Mouse (Mus musculus): ENCODE data around the gene Pde4d.

Gene Pde4d

DNA sequence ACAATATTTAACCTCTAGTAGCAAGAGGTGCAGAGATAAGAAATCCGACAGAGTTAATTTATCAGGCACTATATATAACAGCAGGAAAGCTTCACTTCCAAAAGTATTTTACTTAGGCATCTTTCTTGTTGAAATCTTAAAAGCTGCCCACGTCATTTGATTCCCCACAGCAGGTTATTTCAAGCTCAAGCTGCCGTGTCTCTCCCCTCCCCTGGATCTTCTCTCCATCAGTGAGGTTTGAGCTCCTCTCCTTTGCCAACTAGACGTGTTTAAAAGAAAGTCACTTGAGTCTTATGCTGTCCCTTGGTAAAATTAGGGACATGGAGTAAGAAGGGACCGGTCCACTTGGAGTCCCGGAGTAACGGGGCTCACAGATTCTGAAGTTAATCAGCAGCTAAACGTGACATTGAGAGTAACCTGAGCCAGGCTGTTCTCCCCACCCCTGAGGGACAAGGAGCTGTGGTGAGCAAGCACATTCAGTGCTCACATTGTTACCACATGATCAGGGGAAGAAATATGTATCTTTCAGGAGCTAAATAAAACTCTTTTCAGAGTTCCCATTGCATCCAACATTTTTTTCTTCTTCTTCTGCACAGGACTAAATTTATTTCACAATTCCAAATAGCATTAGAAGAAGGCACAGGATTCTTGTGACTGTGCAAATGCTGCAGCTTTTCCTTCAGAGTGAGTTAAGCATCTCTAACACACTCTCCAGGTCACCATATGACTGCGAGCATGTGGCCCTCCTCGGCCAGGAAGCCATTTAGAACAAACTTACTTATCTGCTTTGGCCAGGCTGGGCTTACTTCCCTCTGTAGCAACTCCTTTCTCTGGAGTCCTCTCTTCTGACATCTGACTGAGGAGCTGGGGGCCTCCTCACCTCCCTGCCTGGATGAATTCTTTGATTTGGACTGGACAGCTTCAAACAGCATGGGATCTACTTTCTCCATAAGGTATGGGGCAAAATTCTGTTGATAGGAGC lies at the start of gene Pde4d:
Gene Pde4d, plus strand, starts transcription at position 833 of the 982 bp plus-strand sequence.
- DNase-seq (ENCODE audit: low read depth, low spot score), result no peak

DNA sequence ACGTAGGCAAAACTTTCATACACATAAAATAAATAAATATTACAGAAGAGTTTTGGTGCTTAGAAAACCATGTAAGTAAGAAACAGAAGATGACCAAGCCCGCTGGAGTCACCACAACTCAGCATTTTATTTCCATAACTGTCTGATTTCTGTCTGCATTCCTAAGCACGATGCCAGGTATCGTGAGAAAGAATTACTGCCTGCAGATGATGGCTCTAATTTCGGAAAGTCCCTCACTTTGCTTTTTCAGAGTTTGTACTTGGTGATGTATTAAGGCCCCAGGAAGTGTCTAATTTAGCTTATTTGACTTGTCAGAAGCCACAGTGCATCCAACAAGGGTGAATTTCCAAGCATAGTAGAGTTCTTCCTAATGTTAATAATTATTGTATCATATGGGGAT lies 46.6 kb upstream of the Pde4d start:
- DNase-seq (ENCODE audit: low read depth, low spot score), result no peak

DNA sequence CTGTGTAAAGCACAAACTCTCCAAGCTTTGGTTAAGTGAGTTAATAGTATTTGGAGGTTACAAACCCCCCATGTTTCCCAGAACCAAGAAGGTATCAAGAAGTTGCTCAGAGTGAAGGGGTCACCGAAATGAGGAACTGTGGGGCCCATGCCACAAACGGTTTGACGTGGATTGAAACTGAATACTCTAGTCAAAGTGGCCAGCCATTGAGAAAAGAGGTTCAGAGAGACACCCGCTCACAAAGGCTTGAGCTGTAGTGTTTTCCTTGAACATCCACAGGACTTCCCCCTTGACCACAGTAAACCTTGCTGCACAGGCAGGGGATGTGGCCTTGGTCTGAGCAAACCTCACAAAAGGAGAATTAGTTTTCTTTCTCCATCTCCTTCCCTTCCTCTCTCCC lies 45.4 kb upstream of the Pde4d start:
- DNase-seq (ENCODE audit: low read depth, low spot score), result no peak

DNA sequence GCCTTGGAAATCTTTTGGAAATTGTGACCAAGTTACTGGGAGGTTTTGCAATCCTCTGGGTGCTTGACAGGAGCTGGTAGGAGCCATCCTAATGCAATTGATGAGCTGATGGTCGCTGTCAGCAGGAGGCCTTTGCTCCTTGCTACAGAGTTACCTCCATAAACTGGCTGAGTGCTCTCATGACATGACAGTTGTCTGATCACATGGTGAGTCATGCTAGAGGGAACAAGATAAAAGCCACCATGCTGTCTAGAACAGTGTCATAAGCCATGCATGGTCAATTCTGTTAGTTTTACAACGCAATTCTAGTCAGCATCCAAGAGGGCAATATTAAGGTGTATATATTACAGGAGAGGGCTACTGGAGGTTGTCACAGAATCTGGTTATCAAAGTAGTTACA lies 34.3 kb upstream of the Pde4d start:
- DNase-seq (ENCODE audit: low read depth, low spot score), result no peak

- no peak for DNase-seq (ENCODE audit: low read depth, low spot score)
Measured at GRCm38 (mm10) chr13:108418741-108419507, 30.8 kb upstream of the Pde4d start.

DNA sequence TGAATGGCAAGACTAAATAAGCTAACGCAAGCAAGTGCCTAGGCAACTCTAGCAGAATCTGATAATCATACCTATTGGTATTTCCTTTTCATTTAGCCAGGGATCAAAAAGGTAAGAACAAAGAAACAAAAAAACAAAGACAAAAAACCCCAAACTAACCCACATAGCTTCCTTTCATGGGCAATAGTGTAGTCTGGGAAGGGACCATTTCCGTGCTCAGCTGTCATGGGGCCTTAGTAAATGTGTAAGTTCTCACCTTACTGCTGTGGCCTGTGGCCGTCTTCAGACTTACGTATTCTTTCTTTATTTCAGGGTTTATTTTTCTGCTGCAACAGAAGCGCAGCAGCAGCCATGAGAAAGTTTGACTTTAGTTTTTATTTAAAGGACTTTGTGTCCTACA lies 23.4 kb upstream of the Pde4d start:
- peak; percentile 24 for DNase-seq (ENCODE audit: low read depth, low spot score)

DNA sequence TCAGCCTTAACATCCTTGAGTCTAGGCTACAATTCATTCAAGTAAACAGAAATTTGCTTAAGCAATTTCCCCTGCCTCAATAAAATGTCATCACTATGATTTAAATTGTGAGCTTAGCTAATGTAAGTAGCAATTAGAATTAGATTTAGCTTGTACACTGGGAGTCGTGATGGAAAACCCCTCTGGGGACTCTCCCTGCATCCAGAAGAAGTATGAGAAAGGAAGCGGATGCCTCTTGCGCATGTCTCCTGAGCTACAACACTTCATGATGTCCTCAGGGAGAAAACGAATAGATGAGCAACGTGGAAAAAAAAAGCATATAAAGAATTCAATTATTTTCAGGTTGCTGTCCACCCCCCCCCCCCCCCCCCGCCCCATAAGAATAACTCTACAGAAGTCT lies 20.9 kb upstream of the Pde4d start:
- DNase-seq (ENCODE audit: low read depth, low spot score), result no peak

- DNase-seq (ENCODE audit: low read depth, low spot score), result no peak
Measured at GRCm38 (mm10) chr13:108429623-108430022, 20.1 kb upstream of the Pde4d start.

GRCm38 (mm10) chr13:108431776-108432175 lies 18.0 kb upstream of the Pde4d start:
- DNase-seq (ENCODE audit: low read depth, low spot score), result no peak

GRCm38 (mm10) chr13:108435687-108436086 lies 14.1 kb upstream of the Pde4d start:
- DNase-seq (ENCODE audit: low read depth, low spot score), result no peak

DNA sequence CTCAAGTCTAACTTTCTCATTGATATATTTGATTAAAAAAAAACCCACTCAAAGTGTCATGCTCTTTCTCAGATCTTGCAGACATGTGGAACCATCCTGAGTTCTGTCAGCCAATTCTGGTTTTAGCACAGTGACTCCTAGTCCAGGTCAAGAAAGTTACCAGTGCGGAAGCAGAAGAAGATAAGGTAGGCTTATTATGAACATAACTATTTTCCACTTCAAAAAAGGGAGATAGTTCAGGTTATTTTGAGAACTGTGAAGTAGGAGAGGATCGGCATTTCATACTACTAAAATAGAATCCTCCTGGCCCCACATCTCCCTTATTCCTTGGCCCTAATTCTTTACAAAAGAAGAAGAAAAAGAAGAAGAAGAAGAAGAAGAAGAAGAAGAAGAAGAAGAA lies 12.3 kb upstream of the Pde4d start:
- no peak for DNase-seq (ENCODE audit: low read depth, low spot score)

GRCm38 (mm10) chr13:108439012-108439411 lies 10.7 kb upstream of the Pde4d start:
- DNase-seq (ENCODE audit: low read depth, low spot score), result no peak

- no peak for DNase-seq (ENCODE audit: low read depth, low spot score)
Measured at GRCm38 (mm10) chr13:108448348-108448931, 1.3 kb upstream of the Pde4d start.

GRCm38 (mm10) chr13:108451122-108451521 lies 1.4 kb downstream of the Pde4d start:
- no peak for DNase-seq (ENCODE audit: low read depth, low spot score)

GRCm38 (mm10) chr13:108453064-108453919 lies 3.5 kb downstream of the Pde4d start:
- no peak for DNase-seq (ENCODE audit: low read depth, low spot score)

GRCm38 (mm10) chr13:108462518-108462917 lies 12.8 kb downstream of the Pde4d start:
- DNase-seq (ENCODE audit: low read depth, low spot score), result no peak

DNA sequence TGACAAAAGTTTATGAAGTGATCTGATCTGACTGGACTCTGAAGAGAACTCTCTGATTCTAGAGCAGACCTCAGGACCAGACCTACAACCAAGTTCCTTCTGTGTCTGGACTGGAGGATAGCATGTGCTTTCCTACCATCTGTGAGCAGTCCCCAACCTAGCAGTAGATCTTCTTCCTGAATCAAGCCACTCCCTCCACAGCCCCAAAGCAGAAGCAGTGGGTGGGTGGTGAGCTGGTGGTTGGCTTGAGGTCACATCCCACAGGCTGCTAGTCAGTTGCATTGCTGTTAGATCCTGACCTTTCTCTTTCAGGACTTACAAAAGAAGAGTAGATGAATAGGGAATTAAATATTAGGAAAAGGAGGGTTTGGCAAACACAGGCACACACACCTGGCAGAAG lies 16.0 kb downstream of the Pde4d start:
- no peak for DNase-seq (ENCODE audit: low read depth, low spot score)

DNA sequence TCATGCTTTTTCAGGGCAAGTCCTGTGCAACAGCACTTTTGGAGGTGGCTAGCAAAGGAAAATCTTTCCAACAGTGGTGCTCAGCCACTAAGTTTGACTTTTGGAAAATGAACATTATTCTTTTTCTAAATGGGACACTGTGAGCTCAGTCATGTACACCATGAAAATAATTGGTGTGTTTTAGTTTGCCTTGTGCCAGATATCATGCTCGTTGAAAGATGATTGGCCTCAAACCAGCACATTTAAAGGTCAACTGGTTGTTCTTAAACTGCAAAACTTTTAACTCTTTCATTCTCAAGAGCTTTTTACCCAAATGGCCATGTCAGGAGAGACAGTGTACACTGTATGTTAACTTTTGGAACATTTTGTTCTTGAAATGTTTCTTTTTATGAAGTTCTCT lies 17.3 kb downstream of the Pde4d start:
- no peak for DNase-seq (ENCODE audit: low read depth, low spot score)

GRCm38 (mm10) chr13:108480451-108480850 lies 30.7 kb downstream of the Pde4d start:
- DNase-seq (ENCODE audit: low read depth, low spot score), result no peak

DNA sequence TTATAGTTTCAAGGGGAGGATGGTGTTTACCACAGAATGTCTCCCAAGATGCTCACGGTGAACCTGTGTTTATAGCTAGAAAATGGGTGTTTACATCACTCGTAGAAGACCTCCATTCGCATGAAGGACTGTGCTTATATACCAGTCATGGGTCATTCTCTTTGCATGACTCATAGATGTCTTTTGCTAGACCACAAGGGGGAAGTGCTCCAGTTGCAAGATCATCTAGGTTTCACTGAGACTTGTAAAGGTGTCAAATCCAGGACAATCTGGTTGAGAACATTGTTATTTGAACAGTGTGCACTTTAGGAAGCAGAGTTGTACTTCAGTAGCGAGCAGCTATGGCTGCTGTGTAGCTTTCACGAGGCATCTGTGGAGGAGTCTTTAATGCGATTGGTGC lies 35.3 kb downstream of the Pde4d start:
- DNase-seq (ENCODE audit: low read depth, low spot score), result no peak

DNA sequence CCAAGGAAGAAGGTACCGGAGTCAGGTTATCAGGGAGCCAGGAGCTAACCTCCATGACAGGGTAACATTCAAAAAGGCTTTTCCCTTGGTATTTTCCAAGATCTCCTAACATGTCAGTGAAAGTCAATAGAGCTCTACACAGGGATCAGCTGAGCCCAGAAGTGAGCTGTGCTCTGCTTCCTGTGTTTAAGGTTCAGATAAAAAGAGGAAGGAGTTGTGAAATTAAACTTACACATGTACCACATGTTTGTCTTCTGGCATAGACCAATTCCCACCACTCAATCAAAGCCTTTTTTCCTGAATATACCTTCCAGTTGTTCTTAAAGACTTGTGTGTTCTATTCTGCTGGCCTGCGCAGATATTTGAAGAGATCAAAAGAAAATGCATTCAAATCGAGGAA lies 37.3 kb downstream of the Pde4d start:
- DNase-seq (ENCODE audit: low read depth, low spot score), result no peak
